Mouse (Mus musculus) small intestine, adult 2 months (tissue): ENCODE measurements around the gene Eif3a. TPM values are rescaled to one million over a fixed set of nuclear protein-coding genes. Genes with fewer than 3 reads are reported as not detected.
A peak's percentile ranks its signal among the peaks of the same experiment; 100 is the strongest.

Experiments
- H3K27ac ChIP-seq: fragments of 200-500 bp; 2 replicates; pipeline ENCODE4 v1.5.1; 2012; ENCODE audit warnings: low read depth, low read length, control low read depth, inconsistent platforms; ENCODE audit not compliant: insufficient read depth
- H3K27me3 ChIP-seq: fragments of 200-500 bp; 2 replicates; pipeline ENCODE4 v1.6.1; 2012; ENCODE audit warnings: mild to moderate bottlenecking, moderate library complexity, low read length, inconsistent platforms; ENCODE audit not compliant: control insufficient read depth, insufficient read depth
- H3K36me3 ChIP-seq: fragments of 200-500 bp; 2 replicates; pipeline ENCODE4 v1.6.1; 2012; ENCODE audit warnings: mild to moderate bottlenecking, low read length, control low read depth, inconsistent platforms; ENCODE audit not compliant: control insufficient read depth, insufficient read depth
- H3K4me1 ChIP-seq: fragments of 200-500 bp; 2 replicates; pipeline ENCODE4 v1.6.1; 2012; ENCODE audit warnings: low read length, inconsistent platforms, mixed read lengths; ENCODE audit not compliant: control insufficient read depth, insufficient read depth, insufficient read length
- H3K4me3 ChIP-seq: fragments of 200-500 bp; 2 replicates; pipeline ENCODE4 v1.5.1; 2012; ENCODE audit warnings: low read depth, mild to moderate bottlenecking, control low read depth, inconsistent platforms, low read length, moderate library complexity
- CTCF ChIP-seq: fragments of 200-500 bp; IDR thresholded peaks from 2 replicates; pipeline ENCODE4 v1.5.1; 2012; ENCODE audit warnings: low read depth, mild to moderate bottlenecking, control low read depth, inconsistent platforms, low read length, moderate library complexity, mixed read lengths; ENCODE audit not compliant: insufficient replicate concordance, insufficient read length; ENCODE audit errors: extremely low read depth
- POLR2A ChIP-seq: fragments of 200-500 bp; IDR thresholded peaks from 2 replicates; pipeline ENCODE4 v1.6.1; 2012; ENCODE audit warnings: low read depth, mild to moderate bottlenecking, control low read depth, inconsistent platforms, low read length, moderate library complexity
- WGBS: fragments of 180-500 bp; shearing (Covaris S2); methylation state at CpG from one replicate; pipeline ENCODE4 v1.1.7; 2018; 5-methylcytosine and 5-hydroxymethylcytosine counted together
- polyA plus RNA-seq: library from polyadenylated mRNA; depleted of rRNA; stranded (reverse); fragments of >200 nt; gene quantifications from 2 replicates; pipeline ENCODE4 v1.2.3, GENCODE M21; 2012; rRNA removed

Eif3a gene
- polyA plus RNA-seq = 4.4 and 8.5 TPM in 2 replicates

DNA sequence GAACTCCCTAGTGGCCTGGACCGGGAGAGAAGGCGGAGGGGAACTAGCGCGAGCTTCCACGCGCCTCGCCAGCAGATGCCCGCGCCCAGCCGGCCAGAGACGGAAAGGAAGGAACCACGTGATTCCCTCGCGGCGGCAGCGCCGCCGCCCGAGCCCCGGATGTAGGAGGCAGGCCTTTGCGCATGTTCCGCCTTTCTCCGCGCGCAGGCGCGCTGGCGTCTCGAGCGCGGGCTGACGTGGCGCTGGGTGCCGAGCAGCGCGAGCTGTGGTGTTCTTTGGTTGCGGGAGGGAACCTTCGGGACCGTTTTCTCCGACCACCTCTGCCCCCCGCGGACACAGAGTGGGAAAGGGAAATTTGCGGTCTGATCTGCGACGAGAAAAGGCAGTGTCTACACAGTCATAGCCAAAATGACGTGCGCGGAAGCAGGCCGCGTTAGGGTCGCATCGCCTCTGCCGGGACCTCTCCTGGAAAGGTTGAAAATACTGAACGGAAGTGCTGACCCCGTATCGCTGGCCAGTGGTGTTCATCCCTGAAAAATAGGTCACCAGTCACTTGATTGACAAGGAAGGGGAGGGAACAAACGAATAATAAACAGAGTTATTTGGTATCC is at the start of gene Eif3a:
Eif3a (minus strand) TSS at position 108 of the 611 bp plus-strand sequence.
- under 1% methylated on average over 57 of the region's 57 CpGs for WGBS
- H3K27me3 ChIP-seq = no peaks in the 10 kb centered on the region
- TF ChIP-seq CTCF = no peak
- peak; percentile 99 for TF ChIP-seq POLR2A
- H3K4me1 ChIP-seq = peaks cover 5% of the 10 kb centered on the region; the same call in 1 of the 2 replicates
- peak within 1 kb of the TSS; percentile 83 for H3K4me3 ChIP-seq
- H3K27ac ChIP-seq = peak within 1 kb of the TSS; percentile 98
- H3K36me3 ChIP-seq = no peaks in the 10 kb centered on the region

DNA sequence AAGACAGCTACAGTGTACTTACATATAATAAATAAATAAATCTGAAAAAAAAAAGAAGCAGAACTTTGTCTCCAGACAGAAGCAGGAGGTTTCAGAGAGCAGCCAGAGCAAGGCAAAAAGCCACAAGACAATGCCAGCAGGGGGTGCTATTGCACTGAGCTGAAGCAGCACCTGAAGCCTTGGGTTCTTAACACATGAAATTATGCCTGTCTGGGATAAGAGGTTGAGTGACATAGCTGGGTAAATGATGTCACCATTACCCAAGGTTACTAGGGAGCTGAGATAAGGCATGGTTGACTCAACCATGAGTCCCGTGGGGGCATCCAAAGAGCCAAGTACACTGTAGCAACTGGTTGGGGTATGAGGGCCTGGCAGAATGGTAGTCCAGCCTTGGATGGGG is 47.3 kb upstream of the Eif3a start:
- H3K27ac ChIP-seq = no peak overlapping the region
- 41% methylated on average over 1 of the region's 1 CpGs for WGBS
- H3K4me3 ChIP-seq = no peak overlapping the region
- TF ChIP-seq POLR2A = no peak
- peak; percentile 72; the same call in 1 of the 2 replicates for TF ChIP-seq CTCF
- peaks cover 30% of the 10 kb centered on the region for H3K36me3 ChIP-seq
- no peaks in the 10 kb centered on the region for H3K4me1 ChIP-seq
- H3K27me3 ChIP-seq = no peaks in the 10 kb centered on the region

DNA sequence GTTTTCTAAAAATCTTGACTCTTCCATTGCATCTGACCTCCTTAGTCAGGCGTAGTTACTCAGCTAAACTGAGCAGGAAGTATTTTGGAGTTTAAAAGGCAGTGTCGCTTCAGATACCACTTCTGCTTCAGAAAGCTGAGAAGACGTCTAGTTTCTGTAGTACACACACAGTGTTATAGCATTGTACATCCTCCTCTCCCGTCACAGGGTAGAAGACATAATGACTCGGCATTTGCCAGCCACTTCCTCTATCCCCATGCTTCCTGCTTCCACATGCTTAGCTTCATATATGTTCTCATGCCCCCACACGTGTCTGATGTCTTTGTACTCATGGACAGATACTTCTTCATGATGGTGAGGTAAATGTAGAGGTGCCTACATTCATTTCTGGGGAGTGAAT is 28.2 kb upstream of the Eif3a start:
- H3K4me3 ChIP-seq = no peak overlapping the region
- TF ChIP-seq CTCF (no peak), POLR2A (no peak)
- H3K4me1 ChIP-seq = no peaks in the 10 kb centered on the region
- peaks cover 53% of the 10 kb centered on the region for H3K36me3 ChIP-seq
- no peak overlapping the region for H3K27ac ChIP-seq
- H3K27me3 ChIP-seq = no peaks in the 10 kb centered on the region
- WGBS = 86% methylated on average over 6 of the region's 6 CpGs

DNA sequence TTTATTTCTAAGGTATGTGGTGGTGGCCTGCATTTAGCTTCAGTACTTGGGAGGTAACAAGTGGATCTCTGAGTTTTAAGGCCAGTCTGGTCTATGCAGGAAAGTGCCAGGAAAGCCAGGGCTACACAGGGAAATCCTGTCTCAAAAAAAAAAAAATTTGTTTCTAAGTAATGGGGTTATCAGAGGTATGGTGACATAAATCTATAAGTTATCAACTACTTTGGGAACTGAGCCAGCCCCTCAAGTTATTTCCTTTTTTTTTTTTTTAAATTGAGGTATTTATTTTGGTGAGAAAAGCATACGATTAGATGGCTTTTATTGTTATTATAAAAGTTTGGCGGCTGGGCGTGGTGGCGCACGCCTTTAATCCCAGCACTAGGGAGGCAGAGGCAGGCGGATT is 22.7 kb upstream of the Eif3a start:
- Histone ChIP-seq H3K27me3 (no peaks in the 10 kb centered on the region), H3K27ac (no peak overlapping the region), H3K4me1 (no peaks in the 10 kb centered on the region; the same call in 1 of the 2 replicates), H3K4me3 (no peak overlapping the region), H3K36me3 (peaks cover 20% of the 10 kb centered on the region)
- 78% methylated on average over 6 of the region's 6 CpGs for WGBS
- TF ChIP-seq POLR2A (no peak), CTCF (no peak)

DNA sequence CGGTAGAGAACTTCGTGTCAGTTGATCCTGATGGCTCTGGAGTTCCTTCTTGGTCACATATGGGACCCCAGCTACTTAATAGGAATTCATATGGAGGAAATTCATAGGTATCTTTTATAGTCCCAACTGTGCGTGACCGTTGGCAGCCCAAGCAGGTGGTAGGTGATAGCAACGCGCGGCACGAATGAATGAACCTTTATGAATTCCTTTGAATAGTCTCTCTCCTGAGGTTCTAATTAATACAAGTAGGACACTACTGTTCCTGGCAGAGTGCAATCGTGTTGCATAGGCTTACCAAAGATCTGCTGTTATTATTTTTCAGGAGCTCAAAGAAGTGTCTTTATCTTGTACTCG is 21.6 kb upstream of the Eif3a start:
- peak overlapping the region; percentile 76 for H3K4me3 ChIP-seq
- TF ChIP-seq CTCF (no peak), POLR2A (no peak)
- H3K27me3 ChIP-seq = no peaks in the 10 kb centered on the region
- no peak overlapping the region for H3K27ac ChIP-seq
- H3K4me1 ChIP-seq = no peaks in the 10 kb centered on the region; the same call in 1 of the 2 replicates
- peaks cover 17% of the 10 kb centered on the region for H3K36me3 ChIP-seq
- WGBS = 8% methylated on average over 10 of the region's 10 CpGs

DNA sequence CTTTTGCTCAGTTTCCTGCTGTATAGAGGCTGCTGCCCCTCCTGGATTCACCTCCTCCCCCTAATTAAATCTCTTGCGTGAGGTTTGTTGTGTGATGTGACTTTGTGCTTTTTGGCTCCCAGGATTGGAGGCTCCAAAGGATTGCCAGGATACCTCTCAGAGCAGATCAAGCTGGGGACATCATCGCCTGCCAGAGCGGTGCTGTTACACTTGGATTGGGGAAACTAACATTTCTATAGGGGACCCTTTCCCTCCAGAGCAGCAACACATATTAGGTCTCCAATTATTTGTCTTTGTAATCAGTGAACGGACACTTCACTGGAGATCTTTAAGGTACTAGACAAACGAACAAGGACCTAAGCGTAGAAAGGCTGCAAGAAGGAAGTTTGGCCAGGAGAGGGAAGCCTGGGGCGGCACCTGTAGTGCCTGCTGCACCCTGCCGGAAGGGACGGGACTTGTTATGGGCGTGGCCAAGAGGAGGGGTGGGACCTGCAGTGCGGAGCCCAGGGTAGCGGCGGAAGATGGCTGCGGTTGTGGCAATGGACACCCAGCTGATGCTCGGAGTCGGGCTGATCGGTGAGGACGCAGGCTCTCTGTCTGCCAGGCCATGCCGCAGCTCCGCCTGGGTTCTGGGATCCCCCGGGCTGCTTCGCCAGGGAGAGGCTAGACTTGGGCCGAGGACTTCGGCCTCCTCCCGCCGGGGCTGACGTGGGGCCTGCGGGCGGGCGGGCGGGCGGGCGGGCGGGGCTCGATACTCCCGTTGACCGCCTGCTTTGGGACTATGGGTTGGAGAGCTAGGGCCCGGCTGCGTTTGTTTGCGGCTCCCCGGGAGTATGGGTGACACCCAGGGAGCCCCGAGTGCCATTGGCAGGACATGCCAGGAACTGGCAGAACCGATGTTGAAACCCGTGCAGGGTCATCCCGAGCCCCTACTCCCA is 20.9 kb upstream of the Eif3a start, which contains the start of gene Fam45a:
Fam45a (plus strand) TSS at position 488 of the 938 bp plus-strand sequence.
- 3% methylated on average over 45 of the region's 45 CpGs for WGBS
- Histone ChIP-seq H3K36me3 (peaks cover 12% of the 10 kb centered on the region), H3K27ac (peak within 1 kb of the TSS; percentile 65), H3K27me3 (no peaks in the 10 kb centered on the region), H3K4me1 (no peaks in the 10 kb centered on the region; the same call in 1 of the 2 replicates), H3K4me3 (peak within 1 kb of the TSS; percentile 76)
- peak; percentile 70 for TF ChIP-seq POLR2A
- peak; percentile 75; the same call in 1 of the 2 replicates for TF ChIP-seq CTCF

DNA sequence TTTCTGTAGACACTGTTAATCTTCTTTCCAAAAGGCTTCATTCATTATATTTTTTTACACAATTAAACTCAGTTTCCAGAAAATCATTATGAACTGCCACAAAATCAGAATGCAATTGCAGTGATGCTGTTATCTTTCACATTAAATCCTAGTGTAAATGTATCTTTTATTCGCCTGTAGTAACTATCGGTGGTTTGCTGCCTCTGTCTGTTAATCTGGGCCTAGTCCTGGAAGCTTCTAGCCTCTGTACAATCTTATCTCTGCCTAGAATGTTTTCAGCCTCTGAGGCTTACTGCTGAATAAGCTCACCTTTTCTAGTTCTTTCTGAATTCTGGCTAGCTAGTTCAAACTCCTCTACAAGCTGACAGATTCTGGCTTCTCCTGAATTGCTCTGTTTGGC is 19.5 kb upstream of the Eif3a start:
- 94% methylated on average over 2 of the region's 2 CpGs for WGBS
- no peaks in the 10 kb centered on the region; the same call in 1 of the 2 replicates for H3K4me1 ChIP-seq

More for the DNA sequence above, 19.5 kb upstream of the Eif3a start:
- Histone ChIP-seq H3K27me3 (no peaks in the 10 kb centered on the region), H3K36me3 (peaks cover 2% of the 10 kb centered on the region), H3K4me3 (no peak overlapping the region), H3K27ac (no peak overlapping the region)
- no peak for TF ChIP-seq CTCF
- no peak for TF ChIP-seq POLR2A
